Mouse (Mus musculus) limb, embryonic 12.5 days (tissue): ENCODE data around the gene Nr1h4. TPM values are rescaled to one million over a fixed set of nuclear protein-coding genes. Genes with fewer than 3 reads are reported as not detected.

ENCODE experiments used
- ATAC-seq: fragments of 200-750 bp; cut with Nextera tagmentation; 2 replicates; pipeline ENCODE4 v1.8.0; 2017; ENCODE audit warnings: low read depth, moderate TSS enrichment; ENCODE audit not compliant: insufficient number of reproducible peaks, insufficient read depth, low FRiP score, low TSS enrichment
- H3K27ac ChIP-seq: fragments of 300-500 bp; sonication (generic); 2 replicates; pipeline ENCODE4 v1.5.1; 2016; ENCODE audit warnings: mild to moderate bottlenecking, moderate library complexity
- H3K27me3 ChIP-seq: fragments of 300-500 bp; sonication (generic); 2 replicates; pipeline ENCODE4 v1.6.1; 2016; ENCODE audit warnings: mild to moderate bottlenecking, moderate library complexity
- H3K36me3 ChIP-seq: fragments of 300-500 bp; sonication (generic); 2 replicates; pipeline ENCODE4 v1.6.1; 2016; ENCODE audit warnings: mild to moderate bottlenecking, moderate library complexity
- H3K4me1 ChIP-seq: fragments of 300-500 bp; sonication (generic); replicated peaks from 2 replicates; pipeline ENCODE4 v1.6.1; 2016
- H3K4me2 ChIP-seq: fragments of 300-500 bp; sonication (generic); 2 replicates; pipeline ENCODE4 v1.6.1; 2016; ENCODE audit warnings: mild to moderate bottlenecking, moderate library complexity
- H3K4me3 ChIP-seq: fragments of 300-500 bp; sonication (generic); replicated peaks from 2 replicates; pipeline ENCODE4 v1.5.1; 2016; ENCODE audit warnings: mild to moderate bottlenecking
- H3K9ac ChIP-seq: fragments of 300-500 bp; sonication (generic); replicated peaks from 2 replicates; pipeline ENCODE4 v1.6.1; 2016; ENCODE audit warnings: mild to moderate bottlenecking, moderate library complexity
- H3K9me3 ChIP-seq: fragments of 300-500 bp; sonication (generic); 2 replicates; pipeline ENCODE4 v1.6.1; 2016; ENCODE audit warnings: mild to moderate bottlenecking, moderate library complexity
- WGBS: fragments of 180-500 bp; shearing (Covaris S2); methylation state at CpG from one replicate; pipeline ENCODE4 v1.1.7; 2016; 5-methylcytosine and 5-hydroxymethylcytosine counted together
- polyA plus RNA-seq: library from polyadenylated mRNA; unstranded; fragments of >200 nt; fragmentation: Nextera tagmentation; extraction: Ambion mirVana; gene quantifications from 2 replicates; pipeline ENCODE4 v1.2.1, GENCODE M21; 2016

Gene Nr1h4
- polyA plus RNA-seq, 1 experiment from 2014 or later: not detected

DNA sequence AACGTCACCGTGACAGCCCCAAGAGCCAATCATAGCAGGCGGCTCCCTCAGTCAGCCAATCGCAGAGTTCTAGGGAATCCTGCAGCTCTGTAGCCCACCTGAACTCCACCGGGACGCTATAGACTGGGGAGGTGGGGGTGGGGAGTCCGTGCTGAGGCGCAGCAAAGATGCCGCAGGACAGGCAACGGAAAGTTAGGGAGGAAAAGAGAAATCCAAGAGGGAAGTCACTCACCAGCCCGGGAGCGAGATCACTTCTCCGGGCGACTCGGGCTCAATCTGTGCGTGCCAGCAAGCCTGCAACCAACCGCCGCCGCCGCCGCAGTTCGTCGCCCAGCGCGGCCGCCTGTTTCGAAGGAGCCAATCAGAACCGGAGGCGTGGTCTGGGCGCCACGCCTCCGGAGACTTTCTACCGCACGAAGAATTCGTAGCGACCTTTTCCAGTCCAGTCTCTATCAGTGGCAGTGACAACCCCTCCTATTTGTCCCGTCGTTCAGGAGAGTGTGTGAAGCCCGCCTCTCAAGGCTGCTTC, 89.7 kb downstream of the Nr1h4 start, which contains the start of gene Gas2l3:
Gene Gas2l3, minus strand, starts transcription at position 345 of the 529 bp plus-strand sequence.
- Histone ChIP-seq H3K27ac (peak within 1 kb of the TSS; percentile 69; the same call in 1 of the 2 replicates), H3K27me3 (no peaks in the 10 kb centered on the region), H3K4me1 (peaks cover 12% of the 10 kb centered on the region), H3K36me3 (no peaks in the 10 kb centered on the region; the same call in 1 of the 2 replicates), H3K4me2 (peak within 1 kb of the TSS; percentile 87), H3K9ac (peak within 1 kb of the TSS; percentile 57), H3K4me3 (peak within 1 kb of the TSS; percentile 58), H3K9me3 (no peaks in the 10 kb centered on the region)
- WGBS: under 1% methylated on average over 39 of the region's 39 CpGs
- ATAC-seq: peak; percentile 98

GRCm38 (mm10) chr10:89443115-89443622, 90.2 kb downstream of the Nr1h4 start:
- H3K27ac ChIP-seq: no peak overlapping the region; the same call in 1 of the 2 replicates
- ATAC-seq: 0 out of 2 replicates have a peak, but pooled peaks have one; percentile 28

GRCm38 (mm10) chr10:89442640-89443039, 90.7 kb downstream of the Nr1h4 start:
- Histone ChIP-seq H3K4me1 (peaks cover 12% of the 10 kb centered on the region), H3K9me3 (no peaks in the 10 kb centered on the region), H3K4me3 (peak overlapping the region; percentile 58), H3K27me3 (no peaks in the 10 kb centered on the region), H3K4me2 (peak overlapping the region; percentile 87), H3K36me3 (peaks cover 4% of the 10 kb centered on the region; the same call in 1 of the 2 replicates), H3K27ac (no peak overlapping the region), H3K9ac (no peak overlapping the region)
- WGBS: 21% methylated on average over 4 of the region's 4 CpGs
- no peak for ATAC-seq

More at GRCm38 (mm10) chr10:89443115-89443622, 90.2 kb downstream of the Nr1h4 start:
- Histone ChIP-seq H3K4me1 (peaks cover 12% of the 10 kb centered on the region), H3K9ac (peak overlapping the region; percentile 57), H3K4me2 (peak overlapping the region; percentile 87), H3K27me3 (no peaks in the 10 kb centered on the region), H3K4me3 (peak overlapping the region; percentile 58), H3K36me3 (no peaks in the 10 kb centered on the region; the same call in 1 of the 2 replicates), H3K9me3 (no peaks in the 10 kb centered on the region)
- WGBS: under 1% methylated on average over 17 of the region's 17 CpGs

DNA sequence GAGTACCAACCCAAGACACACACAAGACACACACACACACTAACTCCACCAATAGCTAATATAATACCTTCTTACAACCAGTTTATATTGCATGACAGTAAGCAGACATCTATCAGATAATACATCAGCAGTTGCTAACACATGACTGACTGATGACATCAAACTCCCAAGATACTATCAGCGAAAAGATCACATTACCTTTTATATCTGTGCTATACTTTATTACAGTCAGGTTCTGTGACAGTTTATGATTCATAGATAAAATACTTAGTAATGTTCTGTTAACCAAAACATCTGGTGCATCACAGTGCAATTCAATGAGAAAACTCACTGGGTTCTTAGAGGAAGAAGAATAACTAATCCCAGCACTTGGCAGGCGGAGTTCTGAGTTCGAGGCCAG, 91.4 kb downstream of the Nr1h4 start:
- Histone ChIP-seq H3K4me3 (no peak overlapping the region), H3K9ac (no peak overlapping the region), H3K27me3 (no peaks in the 10 kb centered on the region), H3K4me1 (peaks cover 12% of the 10 kb centered on the region), H3K36me3 (peaks cover 4% of the 10 kb centered on the region; the same call in 1 of the 2 replicates), H3K27ac (no peak overlapping the region), H3K4me2 (no peak overlapping the region), H3K9me3 (no peaks in the 10 kb centered on the region)
- 93% methylated on average over 3 of the region's 3 CpGs for WGBS
- ATAC-seq: no peak

DNA sequence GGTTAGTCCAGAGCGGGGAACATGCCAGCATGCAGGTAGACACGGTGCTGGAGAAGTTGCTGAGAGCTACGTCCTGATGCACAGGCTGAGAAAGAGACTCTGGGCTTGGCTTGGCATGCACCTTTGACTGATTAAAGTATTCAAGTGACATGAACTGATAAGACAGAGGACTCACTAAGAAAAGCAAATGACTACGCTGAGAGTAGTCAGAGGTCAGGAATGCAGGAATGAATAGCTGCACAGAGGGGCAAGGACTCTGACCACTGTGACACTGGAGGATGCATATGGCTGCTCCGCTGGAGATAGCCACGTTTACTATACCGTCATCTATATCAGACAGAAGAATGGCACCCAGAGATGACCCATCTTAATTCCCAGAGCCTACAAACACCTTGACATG, 94.0 kb downstream of the Nr1h4 start:
- Histone ChIP-seq H3K4me1 (peaks cover 14% of the 10 kb centered on the region), H3K4me2 (no peak overlapping the region), H3K27me3 (no peaks in the 10 kb centered on the region), H3K9ac (no peak overlapping the region), H3K9me3 (no peaks in the 10 kb centered on the region), H3K4me3 (no peak overlapping the region), H3K27ac (no peak overlapping the region), H3K36me3 (peaks cover 4% of the 10 kb centered on the region; the same call in 1 of the 2 replicates)
- no peak for ATAC-seq
- 92% methylated on average over 7 of the region's 7 CpGs for WGBS

GRCm38 (mm10) chr10:89437996-89438395, 95.4 kb downstream of the Nr1h4 start:
- H3K27me3 ChIP-seq: no peaks in the 10 kb centered on the region
- H3K4me3 ChIP-seq: no peak overlapping the region
- H3K4me2 ChIP-seq: no peak overlapping the region
- H3K27ac ChIP-seq: no peak overlapping the region
- ATAC-seq: no peak
- no peaks in the 10 kb centered on the region for H3K9me3 ChIP-seq
- 87% methylated on average over 12 of the region's 12 CpGs for WGBS
- H3K36me3 ChIP-seq: peaks cover 4% of the 10 kb centered on the region; the same call in 1 of the 2 replicates
- H3K9ac ChIP-seq: no peak overlapping the region
- peaks cover 8% of the 10 kb centered on the region for H3K4me1 ChIP-seq

DNA sequence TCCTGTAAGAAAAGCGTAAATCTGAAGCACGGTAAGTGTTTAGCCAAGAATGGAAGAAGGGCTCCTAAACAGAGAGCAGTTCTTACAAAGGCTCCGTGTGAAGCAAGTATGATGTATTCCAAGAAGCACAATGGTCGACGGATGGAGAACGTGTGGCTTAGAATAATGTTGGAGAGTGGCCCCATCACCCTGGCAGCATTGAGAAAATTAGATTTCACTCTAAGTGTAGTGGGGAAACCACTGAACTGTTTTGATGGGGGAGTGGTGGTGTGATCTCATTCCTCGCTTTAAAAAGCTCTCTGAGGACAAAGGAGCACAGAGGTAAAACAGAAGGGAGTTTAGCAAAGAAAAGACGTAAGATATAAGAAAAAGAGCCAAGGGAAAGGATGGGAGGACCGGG, 95.9 kb downstream of the Nr1h4 start:
- no peak overlapping the region for H3K27ac ChIP-seq
- H3K27me3 ChIP-seq: no peaks in the 10 kb centered on the region
- WGBS: 86% methylated on average over 9 of the region's 9 CpGs

GRCm38 (mm10) chr10:89435920-89436319, 97.5 kb downstream of the Nr1h4 start:
- Histone ChIP-seq H3K4me1 (peaks cover 2% of the 10 kb centered on the region; the same call in 1 of the 2 replicates), H3K27ac (peak overlapping the region; percentile 42; the same call in 1 of the 2 replicates), H3K9me3 (no peaks in the 10 kb centered on the region), H3K36me3 (0 out of 2 replicates have a peak, but pooled peaks cover 4% of the 10 kb centered on the region), H3K27me3 (no peaks in the 10 kb centered on the region), H3K9ac (no peak overlapping the region), H3K4me2 (no peak overlapping the region), H3K4me3 (no peak overlapping the region)
- ATAC-seq: no peak
- 74% methylated on average over 9 of the region's 9 CpGs for WGBS

More for the DNA sequence above, 95.9 kb downstream of the Nr1h4 start:
- ATAC-seq: no peak
- no peaks in the 10 kb centered on the region for H3K9me3 ChIP-seq
- H3K4me3 ChIP-seq: no peak overlapping the region
- H3K4me2 ChIP-seq: no peak overlapping the region
- H3K9ac ChIP-seq: no peak overlapping the region
- H3K36me3 ChIP-seq: peaks cover 4% of the 10 kb centered on the region; the same call in 1 of the 2 replicates
- H3K4me1 ChIP-seq: peaks cover 3% of the 10 kb centered on the region

GRCm38 (mm10) chr10:89435413-89435812, 98.0 kb downstream of the Nr1h4 start:
- no peaks in the 10 kb centered on the region for H3K27me3 ChIP-seq
- WGBS: 85% methylated on average over 12 of the region's 12 CpGs
- no peak for ATAC-seq

GRCm38 (mm10) chr10:89434509-89435210, 98.7 kb downstream of the Nr1h4 start:
- Histone ChIP-seq H3K4me2 (no peak overlapping the region), H3K36me3 (peaks cover 4% of the 10 kb centered on the region; the same call in 1 of the 2 replicates), H3K9ac (no peak overlapping the region), H3K4me3 (no peak overlapping the region), H3K27ac (no peak overlapping the region), H3K9me3 (no peaks in the 10 kb centered on the region), H3K27me3 (no peaks in the 10 kb centered on the region), H3K4me1 (peaks cover 2% of the 10 kb centered on the region; the same call in 1 of the 2 replicates)
- ATAC-seq: no peak
- whole genome bisulfite sequencing: 69% methylated on average over 17 of the region's 17 CpGs

More at GRCm38 (mm10) chr10:89435413-89435812, 98.0 kb downstream of the Nr1h4 start:
- H3K36me3 ChIP-seq: 0 out of 2 replicates have a peak, but pooled peaks cover 4% of the 10 kb centered on the region
- peaks cover 2% of the 10 kb centered on the region; the same call in 1 of the 2 replicates for H3K4me1 ChIP-seq
- no peak overlapping the region for H3K4me2 ChIP-seq
- no peak overlapping the region for H3K4me3 ChIP-seq
- H3K9ac ChIP-seq: no peak overlapping the region
- H3K9me3 ChIP-seq: no peaks in the 10 kb centered on the region
- peak overlapping the region; percentile 42; the same call in 1 of the 2 replicates for H3K27ac ChIP-seq

GRCm38 (mm10) chr10:89432743-89433142, 100.6 kb downstream of the Nr1h4 start:
- no peaks in the 10 kb centered on the region for H3K27me3 ChIP-seq
- H3K9ac ChIP-seq: no peak overlapping the region
- 96% methylated on average over 13 of the region's 13 CpGs for WGBS
- ATAC-seq: no peak
- no peak overlapping the region for H3K27ac ChIP-seq
- peaks cover 2% of the 10 kb centered on the region; the same call in 1 of the 2 replicates for H3K4me1 ChIP-seq
- H3K9me3 ChIP-seq: no peaks in the 10 kb centered on the region
- H3K4me3 ChIP-seq: no peak overlapping the region
- peaks cover 12% of the 10 kb centered on the region; the same call in 1 of the 2 replicates for H3K36me3 ChIP-seq
- H3K4me2 ChIP-seq: no peak overlapping the region
